8 mouse cellular contexts compared by ENCODE assay signal in the genomic region with DNA sequence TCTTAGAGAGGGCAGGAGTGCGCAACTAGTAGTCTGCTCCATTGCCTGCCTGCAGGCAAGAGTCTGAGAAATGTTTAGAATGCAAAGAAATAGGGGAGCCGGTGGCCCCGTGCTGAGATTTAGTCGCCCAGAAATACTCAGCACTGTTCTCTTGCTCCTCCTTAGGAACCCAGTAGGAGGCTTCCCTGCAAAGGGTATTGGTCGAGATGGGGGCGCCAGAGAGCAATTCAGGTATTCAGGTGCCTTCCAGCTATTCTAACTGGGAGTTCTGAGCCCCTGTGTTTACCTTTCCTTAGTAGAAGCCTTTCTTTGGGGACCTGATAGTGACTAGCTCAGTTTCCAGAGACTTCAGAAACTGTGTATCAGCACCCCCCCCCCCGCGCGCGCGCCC. TPM values are rescaled to one million over a fixed set of nuclear protein-coding genes. Genes with fewer than 3 reads are reported as not detected.
DNase-seq lines count a peak whose midpoint lies in the region; ATAC-seq lines count a peak whose summit lies in the region.

No protein-coding gene starts in this region.

- peaks cover 5 to 16% of the 10 kb centered on the region in 2 experiments; a peak in 3 of 4 replicates for H3K4me1 ChIP-seq in heart, embryonic 14.5 days (ENCODE audit: control insufficient read depth in 2 of 2, insufficient read depth in 2 of 2, low read length in 2 of 2)
- peaks cover 42% of the 10 kb centered on the region for H3K4me1 ChIP-seq in limb, embryonic 10.5 days
- H3K4me1 ChIP-seq in midbrain, embryonic 11.5 days (ENCODE audit: control insufficient read depth, insufficient read depth, low read length) = peaks cover 38% of the 10 kb centered on the region

- H3K36me3 ChIP-seq in heart, embryonic 14.5 days (ENCODE audit: control insufficient read depth, insufficient read depth, low read length) = no peaks in the 10 kb centered on the region
- H3K36me3 ChIP-seq in limb, embryonic 10.5 days = no peaks in the 10 kb centered on the region
- H3K36me3 ChIP-seq in midbrain, embryonic 11.5 days (ENCODE audit: control insufficient read depth, insufficient read depth, low read length) = no peaks in the 10 kb centered on the region

- H3K4me3 ChIP-seq in heart, embryonic 14.5 days (ENCODE audit: control insufficient read depth in 1 of 2, insufficient read depth in 1 of 2, low read depth in 1 of 2, low read length in 2 of 2) = peak overlapping the region; percentile 52 to 68
- peak overlapping the region; percentile 52 for H3K4me3 ChIP-seq in limb, embryonic 10.5 days
- peak overlapping the region; percentile 30 for H3K4me3 ChIP-seq in midbrain, embryonic 11.5 days (ENCODE audit: low read depth, low read length)

- DNase-seq in cerebellum, adult 11 months = no peak
- DNase-seq in cerebellum, adult 9-10 months = peak; percentile 28
- DNase-seq in limb, embryonic 10.5 days (ENCODE audit: low spot score) = peak; percentile 56
- no peak for DNase-seq in midbrain, embryonic 11.5 days (ENCODE audit: low spot score, missing footprints)
- DNase-seq in frontal cortex, postnatal 36 days (ENCODE audit: low spot score in 2 of 2) = no peak
- no peak for DNase-seq in right cerebral cortex, postnatal 4 days

- peak; percentile 34; the same call in 1 of the 2 replicates for ATAC-seq in cerebellum, adult (ENCODE audit: insufficient number of reproducible peaks, low FRiP score, low TSS enrichment)
- no peak for ATAC-seq in heart, embryonic 14.5 days (ENCODE audit: insufficient number of reproducible peaks, insufficient read depth, low FRiP score, low read depth)
- ATAC-seq in midbrain, embryonic 11.5 days (ENCODE audit: low FRiP score) = peak; percentile 7; the same call in 1 of the 2 replicates

- H3K9ac ChIP-seq in heart, embryonic 14.5 days (ENCODE audit: low read length) = peak overlapping the region; percentile 73
- H3K9ac ChIP-seq in midbrain, embryonic 11.5 days (ENCODE audit: low read length) = peak overlapping the region; percentile 57; the same call in 1 of the 2 replicates

- peaks cover 70% of the 10 kb centered on the region for H3K27me3 ChIP-seq in heart, embryonic 14.5 days (ENCODE audit: control insufficient read depth, insufficient read depth, low read length)
- peaks cover 100% of the 10 kb centered on the region for H3K27me3 ChIP-seq in limb, embryonic 10.5 days (ENCODE audit: low read depth, poor library complexity, severe bottlenecking)
- H3K27me3 ChIP-seq in midbrain, embryonic 11.5 days (ENCODE audit: control insufficient read depth, insufficient read depth, low read length) = peaks cover 47% of the 10 kb centered on the region

- 5% methylated on average over 11 of the region's 11 CpGs for WGBS in heart, embryonic 14.5 days
- 2% methylated on average over 11 of the region's 11 CpGs for WGBS in limb, embryonic 10.5 days
- WGBS in midbrain, embryonic 11.5 days = 10% methylated on average over 11 of the region's 11 CpGs

- no peaks in the 10 kb centered on the region for H3K9me3 ChIP-seq in heart, embryonic 14.5 days (ENCODE audit: control insufficient read depth, low read length)
- no peaks in the 10 kb centered on the region for H3K9me3 ChIP-seq in limb, embryonic 10.5 days (replicated peaks)
- no peaks in the 10 kb centered on the region for H3K9me3 ChIP-seq in midbrain, embryonic 11.5 days (ENCODE audit: control insufficient read depth, low read length)

- H3K4me2 ChIP-seq in heart, embryonic 14.5 days (ENCODE audit: low read length) = peak overlapping the region; percentile 96
- peak overlapping the region; percentile 57 for H3K4me2 ChIP-seq in midbrain, embryonic 11.5 days

- H3K27ac ChIP-seq in heart, embryonic 14.5 days (replicated peaks in 1 of 2; ENCODE audit: control insufficient read depth in 1 of 2, insufficient read depth in 1 of 2, low read depth in 2 of 2, low read length in 2 of 2) = no peak overlapping the region
- no peak overlapping the region for H3K27ac ChIP-seq in limb, embryonic 10.5 days
- H3K27ac ChIP-seq in midbrain, embryonic 11.5 days (ENCODE audit: low read depth, low read length) = no peak overlapping the region

RNA-seq across cellular contexts. Expression of a gene that starts 11.5 kb away (rescaled TPM):
- polyA plus RNA-seq in heart, embryonic 14.5 days (2014; fragmentation: Nextera tagmentation; extraction: Ambion mirVana) = 11.2 and 13.3 TPM in 2 replicates
- polyA plus RNA-seq in limb, embryonic 10.5 days (2016; fragmentation: Nextera tagmentation; extraction: Ambion mirVana) = 1.5 and 2.2 TPM in 2 replicates
- 38.6 and 38.9 TPM in 2 replicates for polyA plus RNA-seq in midbrain, embryonic 11.5 days (2014; fragmentation: Nextera tagmentation; extraction: Ambion mirVana)

Comparison
In these comparisons a context has a peak if more than half of its experiments do, and no peak if none do; other contexts are left out.
1. DNase-seq: peak in cerebellum, adult 9-10 months (single experiment) and limb, embryonic 10.5 days (single experiment); none in cerebellum, adult 11 months (single experiment), midbrain, embryonic 11.5 days (single experiment), frontal cortex, postnatal 36 days (0 of 2) and right cerebral cortex, postnatal 4 days (single experiment).
2. Peak in every context shown above with its lines, with median percentiles within 50 percentile points of each other: H3K4me3 ChIP-seq.